ENCODE assay signal across 32 mouse cellular contexts in genomic region chr2:93587446-93587845, GRCm38 (mm10). TPM values are rescaled to one million over a fixed set of nuclear protein-coding genes. Genes with fewer than 3 reads are reported as not detected.
DNase-seq lines count a peak whose midpoint lies in the region; ATAC-seq and TF ChIP-seq lines count a peak whose summit lies in the region.
"Had no signal": no experiment of that assay in that cellular context is flagged by ENCODE, and none has a peak within 500 bp of the region (broad histone marks: within the 10 kb centered on the region; RNA-seq: fewer than 3 reads in every experiment).

No protein-coding gene starts in this region.

- peaks cover 65% of the 10 kb centered on the region for H3K4me1 ChIP-seq in embryonic facial prominence, embryonic 10.5 days
- peaks cover 4% of the 10 kb centered on the region for H3K4me1 ChIP-seq in embryonic facial prominence, embryonic 11.5 days (ENCODE audit: control insufficient read depth, insufficient read depth, low read length)
- H3K4me1 ChIP-seq in limb, embryonic 10.5 days, result peaks cover 68% of the 10 kb centered on the region
- no peaks in the 10 kb centered on the region for H3K4me1 ChIP-seq in cerebellum, adult 2 months (ENCODE audit: control insufficient read depth, insufficient read depth, low read length)
- H3K4me1 ChIP-seq: forebrain, embryonic 15.5 days; hindbrain, embryonic 15.5 days; intestine, embryonic 15.5 days had no signal

- no peaks in the 10 kb centered on the region; the same call in 1 of the 2 replicates for H3K27me3 ChIP-seq in embryonic facial prominence, embryonic 10.5 days (replicated peaks; ENCODE audit: low read depth, poor library complexity, severe bottlenecking)
- no peaks in the 10 kb centered on the region for H3K27me3 ChIP-seq in embryonic facial prominence, embryonic 11.5 days (ENCODE audit: control insufficient read depth, insufficient read depth, low read length)
- peaks cover 17% of the 10 kb centered on the region; the same call in 1 of the 2 replicates for H3K27me3 ChIP-seq in limb, embryonic 10.5 days (ENCODE audit: low read depth, poor library complexity, severe bottlenecking)
- no peaks in the 10 kb centered on the region for H3K27me3 ChIP-seq in cerebellum, adult 2 months (ENCODE audit: control insufficient read depth, insufficient read depth, low read length)
- H3K27me3 ChIP-seq: embryonic facial prominence, embryonic 12.5 days; forebrain, embryonic 15.5 days; heart, embryonic 12.5 days; heart, embryonic 15.5 days; hindbrain, embryonic 15.5 days; intestine, embryonic 15.5 days had no signal

- H3K36me3 ChIP-seq in embryonic facial prominence, embryonic 10.5 days (replicated peaks), result no peaks in the 10 kb centered on the region
- no peaks in the 10 kb centered on the region for H3K36me3 ChIP-seq in embryonic facial prominence, embryonic 11.5 days (replicated peaks; ENCODE audit: control insufficient read depth, insufficient read depth, low read depth, low read length)
- H3K36me3 ChIP-seq in limb, embryonic 10.5 days, result no peaks in the 10 kb centered on the region
- H3K36me3 ChIP-seq: embryonic facial prominence, embryonic 12.5 days; forebrain, embryonic 15.5 days; heart, embryonic 12.5 days; heart, embryonic 15.5 days; hindbrain, embryonic 12.5 days; hindbrain, embryonic 15.5 days; intestine, embryonic 15.5 days had no signal

- WGBS in embryonic facial prominence, embryonic 10.5 days, result 15% methylated on average over 6 of the region's 6 CpGs
- WGBS in embryonic facial prominence, embryonic 11.5 days, result 11% methylated on average over 6 of the region's 6 CpGs
- WGBS in limb, embryonic 10.5 days, result 30% methylated on average over 6 of the region's 6 CpGs
- WGBS in cerebellum, adult 2 months, result 44% methylated on average over 6 of the region's 6 CpGs

- H3K4me2 ChIP-seq in embryonic facial prominence, embryonic 11.5 days (ENCODE audit: low read depth, low read length), result no peak overlapping the region
- H3K4me2 ChIP-seq: embryonic facial prominence, embryonic 12.5 days; forebrain, embryonic 15.5 days; heart, embryonic 12.5 days; heart, embryonic 15.5 days; hindbrain, embryonic 12.5 days; hindbrain, embryonic 15.5 days; intestine, embryonic 15.5 days had no signal

- no peak overlapping the region for H3K4me3 ChIP-seq in embryonic facial prominence, embryonic 10.5 days
- no peak overlapping the region for H3K4me3 ChIP-seq in embryonic facial prominence, embryonic 11.5 days (ENCODE audit: low read depth, low read length)
- no peak overlapping the region for H3K4me3 ChIP-seq in limb, embryonic 10.5 days
- no peak overlapping the region for H3K4me3 ChIP-seq in cerebellum, adult 2 months (replicated peaks; ENCODE audit: insufficient read depth, low read depth, low read length)
- H3K4me3 ChIP-seq: embryonic facial prominence, embryonic 12.5 days; erythroblast, embryonic 14.5 days; forebrain, embryonic 15.5 days; gastrocnemius, adult 2 months; heart, embryonic 12.5 days; heart, embryonic 15.5 days; hindbrain, embryonic 12.5 days; hindbrain, embryonic 15.5 days; intestine, embryonic 15.5 days had no signal

- H3K27ac ChIP-seq in embryonic facial prominence, embryonic 10.5 days (replicated peaks), result peak overlapping the region; percentile 74
- no peak overlapping the region for H3K27ac ChIP-seq in embryonic facial prominence, embryonic 11.5 days (replicated peaks; ENCODE audit: low read depth, low read length)
- peak overlapping the region; percentile 67; the same call in 1 of the 2 replicates for H3K27ac ChIP-seq in limb, embryonic 10.5 days
- H3K27ac ChIP-seq in cerebellum, adult 2 months (ENCODE audit: insufficient read depth, low read length), result no peak overlapping the region
- H3K27ac ChIP-seq: forebrain, embryonic 15.5 days; gastrocnemius, adult 2 months; heart, embryonic 15.5 days; hindbrain, embryonic 12.5 days; hindbrain, embryonic 15.5 days; intestine, embryonic 15.5 days had no signal

- no peak for TF ChIP-seq CTCF in cerebellum, adult 2 months (IDR thresholded peaks at IDR 0.05; ENCODE audit: borderline replicate concordance, insufficient read depth, low read depth, low read length)

- no peak overlapping the region for H3K9ac ChIP-seq in embryonic facial prominence, embryonic 11.5 days (replicated peaks; ENCODE audit: low read length)
- H3K9ac ChIP-seq: embryonic facial prominence, embryonic 12.5 days; forebrain, embryonic 15.5 days; heart, embryonic 12.5 days; heart, embryonic 15.5 days; hindbrain, embryonic 12.5 days; hindbrain, embryonic 15.5 days; intestine, embryonic 15.5 days had no signal

- DNase-seq in embryonic facial prominence, embryonic 10.5 days (ENCODE audit: low spot score), result peak; percentile 47
- DNase-seq in embryonic facial prominence, embryonic 11.5 days (ENCODE audit: low spot score), result peak; percentile 45
- DNase-seq in limb, embryonic 10.5 days (ENCODE audit: low spot score), result no peak
- DNase-seq in retina, embryonic 14.5 days (ENCODE audit: low spot score), result peak; percentile 66
- no peak for DNase-seq in cerebellum, adult 2 months
- no peak for DNase-seq in frontal cortex, postnatal 14 days (ENCODE audit: low spot score in 2 of 2)
- DNase-seq in kidney, postnatal 25 days, result no peak
- DNase-seq: adrenal gland, adult 2 months; adrenal gland, postnatal 14 days; cerebellum, adult 11 months; cerebellum, adult 8-10 months; cerebellum, postnatal 10 days; cerebellum, postnatal 36 days; embryo, embryonic 11 days; gastrocnemius, adult 2 months; gastrocnemius, postnatal 14 days; heart, adult 18-20 months; heart, postnatal 10 days; heart, postnatal 4 days; kidney, adult 11 months had no signal

- no peak for TF ChIP-seq POLR2A in cerebellum, adult 2 months (IDR thresholded peaks at IDR 0.05; ENCODE audit: borderline replicate concordance, insufficient read depth, low read length)

- H3K9me3 ChIP-seq in embryonic facial prominence, embryonic 10.5 days, result no peaks in the 10 kb centered on the region
- H3K9me3 ChIP-seq in embryonic facial prominence, embryonic 11.5 days (replicated peaks; ENCODE audit: control insufficient read depth, low read length), result no peaks in the 10 kb centered on the region
- H3K9me3 ChIP-seq in limb, embryonic 10.5 days (replicated peaks), result no peaks in the 10 kb centered on the region
- H3K9me3 ChIP-seq: embryonic facial prominence, embryonic 12.5 days; forebrain, embryonic 15.5 days; heart, embryonic 12.5 days; heart, embryonic 15.5 days; hindbrain, embryonic 12.5 days; hindbrain, embryonic 15.5 days; intestine, embryonic 15.5 days had no signal

- ATAC-seq in embryonic facial prominence, embryonic 11.5 days (replicated peaks; ENCODE audit: insufficient number of reproducible peaks, low FRiP score, low TSS enrichment, low read depth), result no peak
- ATAC-seq: CD4-positive, CD25-positive, alpha-beta regulatory T cell, adult 4 months; forebrain, embryonic 15.5 days; intestine, embryonic 15.5 days had no signal

RNA-seq across cellular contexts. Expression of gene Gm10803, which starts 27.1 kb away (rescaled TPM):
- polyA plus RNA-seq in embryonic facial prominence, embryonic 10.5 days (2016; fragmentation: Nextera tagmentation; extraction: Ambion mirVana), result not detected in 2 replicates
- polyA plus RNA-seq in embryonic facial prominence, embryonic 11.5 days (2014; fragmentation: Nextera tagmentation; extraction: Ambion mirVana), result not detected in 2 replicates
- polyA plus RNA-seq in limb, embryonic 10.5 days (2016; fragmentation: Nextera tagmentation; extraction: Ambion mirVana), result not detected in 2 replicates
- not detected in 2 replicates for polyA plus RNA-seq in cerebellum, adult 2 months (2012; rRNA removed)
- polyA plus RNA-seq: adrenal gland, adult 2 months; C2C12; CD4-positive, CD25-positive, alpha-beta regulatory T cell, adult 4 months; cortical plate, adult 2 months; embryonic facial prominence, embryonic 12.5 days; erythroblast, embryonic 14.5 days; forebrain, embryonic 11.5 days; forebrain, embryonic 15.5 days; heart, embryonic 12.5 days; heart, embryonic 15.5 days; hindbrain, embryonic 12.5 days; hindbrain, embryonic 15.5 days; intestine, embryonic 15.5 days had no signal

RNA-seq across cellular contexts. Expression of gene Alx4, which starts 54.7 kb away (rescaled TPM):
- 22.4 and 22.7 TPM in 2 replicates for polyA plus RNA-seq in embryonic facial prominence, embryonic 10.5 days (2016; fragmentation: Nextera tagmentation; extraction: Ambion mirVana)
- 16.7 and 17.3 TPM in 2 replicates for polyA plus RNA-seq in embryonic facial prominence, embryonic 11.5 days (2014; fragmentation: Nextera tagmentation; extraction: Ambion mirVana)
- polyA plus RNA-seq in limb, embryonic 10.5 days (2016; fragmentation: Nextera tagmentation; extraction: Ambion mirVana), result 12.5 and 14.8 TPM in 2 replicates
- polyA plus RNA-seq in cerebellum, adult 2 months (2012; rRNA removed), result 0.46 and 0.79 TPM in 2 replicates
- polyA plus RNA-seq: C2C12; CD4-positive, CD25-positive, alpha-beta regulatory T cell, adult 4 months had no signal

Comparison
In these comparisons a context has a peak if more than half of its experiments do, and no peak if none do; other contexts are left out.
1. H3K27ac ChIP-seq: peak in embryonic facial prominence, embryonic 10.5 days (single experiment) and limb, embryonic 10.5 days (single experiment); none in embryonic facial prominence, embryonic 11.5 days (single experiment) and cerebellum, adult 2 months (single experiment).
2. DNase-seq: peak in embryonic facial prominence, embryonic 10.5 days (single experiment), embryonic facial prominence, embryonic 11.5 days (single experiment) and retina, embryonic 14.5 days (single experiment); none in limb, embryonic 10.5 days (single experiment), cerebellum, adult 2 months (0 of 2), frontal cortex, postnatal 14 days (0 of 2) and kidney, postnatal 25 days (0 of 2).